Mouse (Mus musculus) olfactory bulb, adult 2 months (tissue): ENCODE data around the gene Ache.

Experiments
- CTCF ChIP-seq: fragments of 200-500 bp; IDR thresholded peaks from 2 replicates; pipeline ENCODE4 v1.5.1; 2012; ENCODE audit warnings: low read depth, mild to moderate bottlenecking, low read length, moderate library complexity; ENCODE audit not compliant: insufficient read depth
- POLR2A ChIP-seq: fragments of 200-500 bp; IDR thresholded peaks from 2 replicates; pipeline ENCODE4 v1.6.1; 2012; ENCODE audit warnings: mild to moderate bottlenecking, low read depth, low read length, moderate library complexity; ENCODE audit not compliant: insufficient read depth

- TF ChIP-seq POLR2A (no peak), CTCF (no peak)
Measured at GRCm38 (mm10) chr5:137291381-137291926, 4.1 kb downstream of the Ache start.
